Mouse (Mus musculus): Measurements from ENCODE around the gene Tas2r126. TPM values are rescaled to one million over a fixed set of nuclear protein-coding genes. Genes with fewer than 3 reads are reported as not detected.

The Tas2r126 gene
- total RNA-seq, 2 experiments from 2014 or later = 0.37 TPM; not detected in 1

- no peak for DNase-seq (ENCODE audit: low spot score in 2 of 2)
- intact Hi-C loops (cut with DNase I) = no loop called here
Observed at GRCm38 (mm10) chr6:42476235-42476634, 41.9 kb downstream of the Tas2r126 start, which contains the start of gene Olfr457. Olfr457 (minus strand) TSS chr6:42476335.

- intact Hi-C loops (cut with DNase I) = no loop called here
Observed at GRCm38 (mm10) chr6:42484633-42485032, 50.3 kb downstream of the Tas2r126 start.

More at GRCm38 (mm10) chr6:42484633-42485032, 50.3 kb downstream of the Tas2r126 start:
- no peak for DNase-seq (ENCODE audit: low spot score in 2 of 2)

Other genes starting within 250 kb of the Tas2r126 start
- gene Tas2r144, start 219.2 kb upstream of the Tas2r126 start, total RNA-seq (2021) = not detected
- gene Gstk1, start 188.6 kb upstream of the Tas2r126 start, total RNA-seq (2021) = 10 to 100 TPM in 1 of 2 experiments, 1 to 10 TPM in 1; 9.2 to 10.4 TPM
- not detected for gene Tmem139, start 172.6 kb upstream of the Tas2r126 start, total RNA-seq (2021)
- 10 to 100 TPM; 21.7 to 26.6 TPM for gene Casp2, start 169.6 kb upstream of the Tas2r126 start, total RNA-seq (2021)
- 1 to 10 TPM; 3.5 to 3.7 TPM for gene Clcn1, start 147.8 kb upstream of the Tas2r126 start, total RNA-seq (2021)
- gene Fam131b, start 109.9 kb upstream of the Tas2r126 start, total RNA-seq (2021) = 100 to 1,000 TPM; 118 to 121 TPM
- 10 to 100 TPM; 51.4 to 53.4 TPM for gene Zyx, start 84.9 kb upstream of the Tas2r126 start, total RNA-seq (2021)
- gene Epha1, start 61.3 kb upstream of the Tas2r126 start, total RNA-seq (2021) = under 1 TPM; 0.21 to 0.27 TPM
- gene Tas2r143, start 34.3 kb upstream of the Tas2r126 start, total RNA-seq (2021) = not detected
- gene Tas2r135, start 29.1 kb upstream of the Tas2r126 start, total RNA-seq (2021) = not detected
- not detected for gene Olfr458, start 30.7 kb downstream of the Tas2r126 start, total RNA-seq (2021)
- gene Olfr457, start 41.8 kb downstream of the Tas2r126 start, total RNA-seq (2021) = not detected
- not detected for gene Olfr456, start 52.7 kb downstream of the Tas2r126 start, total RNA-seq (2021)
- not detected for gene Olfr455, start 113.1 kb downstream of the Tas2r126 start, total RNA-seq (2021)
- gene Tcaf3, start 163.2 kb downstream of the Tas2r126 start, total RNA-seq (2021) = not detected
- gene Tcaf2, start 210.7 kb downstream of the Tas2r126 start, total RNA-seq (2021) = under 1 TPM; 0.46 to 0.83 TPM